Mouse (Mus musculus): Measurements from ENCODE around the gene Efcab2.

DNA sequence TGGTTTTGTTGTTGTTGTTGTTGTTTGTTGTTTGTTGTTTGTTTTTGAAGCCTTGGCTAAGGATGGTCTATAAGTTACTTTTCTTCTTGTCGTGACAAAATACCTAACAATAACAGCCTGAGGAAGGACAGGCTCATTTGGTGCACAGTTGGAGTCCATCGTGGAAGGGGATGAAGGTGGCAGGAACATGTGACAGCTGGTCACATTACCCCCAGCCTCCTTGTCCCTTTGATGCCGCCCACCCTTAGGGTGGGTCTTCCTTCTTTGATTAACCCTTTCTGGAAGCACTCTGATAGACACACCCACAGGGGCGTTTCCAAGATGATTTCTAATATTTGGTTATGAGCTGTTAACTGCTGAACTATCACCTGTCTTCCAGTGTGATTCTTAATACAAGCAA is 58.3 kb downstream of the Efcab2 start:
- no peak for TF ChIP-seq CTCF (IDR thresholded peaks at IDR 0.05; ENCODE audit: borderline replicate concordance, insufficient read depth, low read length)
- TF ChIP-seq POLR2A (IDR thresholded peaks at IDR 0.05; ENCODE audit: low read depth, low read length): no peak
